Mouse (Mus musculus): ENCODE measurements around the gene Nalcn.
A peak's percentile ranks its signal among the peaks of the same experiment; 100 is the strongest.
"Not testable (repeated sequence)": the region's sequence is repeated elsewhere in the genome, so short reads cannot be mapped to it uniquely, and the experiment has no call there.

The Nalcn gene

DNA sequence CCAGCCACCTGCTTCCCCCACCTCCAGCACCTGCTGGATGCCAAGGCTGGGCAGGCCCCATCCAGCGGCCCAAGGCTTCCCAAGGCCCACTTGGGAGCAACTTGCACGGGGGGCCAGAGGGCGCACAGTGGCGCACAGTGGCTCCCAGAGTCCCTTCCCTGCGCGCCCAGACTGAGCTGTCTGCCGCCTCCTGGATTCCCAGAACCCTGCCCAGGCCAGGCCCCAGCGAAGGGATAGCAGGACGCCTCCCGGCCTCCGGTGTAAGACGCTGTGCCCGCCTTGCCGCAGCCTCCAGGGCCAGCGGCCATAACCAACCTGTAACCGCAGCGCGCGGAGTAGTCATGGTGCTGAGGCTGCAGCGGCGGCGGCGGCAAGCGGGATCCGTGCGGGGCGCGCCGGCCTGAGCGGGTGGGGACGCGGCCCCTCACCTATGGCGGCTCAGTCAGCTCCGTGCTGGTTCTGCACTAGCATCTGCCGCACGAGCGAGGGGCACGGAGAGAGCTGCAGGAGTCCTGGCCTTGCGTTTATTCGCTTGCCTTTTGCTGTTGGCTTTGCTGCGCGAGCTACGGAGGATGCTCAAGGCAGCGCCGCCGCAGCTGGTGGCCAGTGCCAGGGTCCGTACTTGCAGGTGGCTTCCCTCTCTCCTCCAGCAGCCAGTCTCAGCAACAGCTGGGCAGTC, at the start of gene Nalcn:
Gene Nalcn, minus strand, starts transcription at position 644 of the 679 bp plus-strand sequence.
- DNase-seq (ENCODE audit: low read depth) = no peak

- not testable (repeated sequence) for DNase-seq (ENCODE audit: low read depth)
These were observed 44.1 kb upstream of the Nalcn start for GRCm38 (mm10) chr14:123671076-123671475.

GRCm38 (mm10) chr14:123664451-123664850, 37.5 kb upstream of the Nalcn start:
- peak; percentile 27 for DNase-seq (ENCODE audit: low read depth)

- DNase-seq (ENCODE audit: low read depth) = peak; percentile 40
These were observed 36.3 kb upstream of the Nalcn start for GRCm38 (mm10) chr14:123663206-123663605.

DNA sequence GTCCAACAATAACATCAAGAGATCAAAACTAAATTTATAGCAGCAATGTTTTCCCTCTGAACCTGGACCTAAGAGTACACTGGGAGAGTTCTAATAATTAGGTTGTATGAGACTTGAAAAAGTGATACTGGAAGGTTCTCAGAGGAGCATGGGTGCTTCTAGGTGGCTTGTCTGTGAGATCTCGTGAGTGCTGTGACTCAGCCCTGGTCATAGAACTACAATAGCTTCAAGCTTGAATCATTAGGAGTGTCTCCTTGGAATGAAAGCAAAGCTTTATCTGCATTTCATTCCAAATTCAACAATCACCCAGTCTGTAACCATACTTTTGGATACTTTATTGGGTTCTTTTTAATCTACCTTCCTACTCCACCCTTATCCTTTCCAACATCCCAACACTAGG, 35.4 kb upstream of the Nalcn start:
- peak; percentile 45 for DNase-seq (ENCODE audit: low read depth)

DNA sequence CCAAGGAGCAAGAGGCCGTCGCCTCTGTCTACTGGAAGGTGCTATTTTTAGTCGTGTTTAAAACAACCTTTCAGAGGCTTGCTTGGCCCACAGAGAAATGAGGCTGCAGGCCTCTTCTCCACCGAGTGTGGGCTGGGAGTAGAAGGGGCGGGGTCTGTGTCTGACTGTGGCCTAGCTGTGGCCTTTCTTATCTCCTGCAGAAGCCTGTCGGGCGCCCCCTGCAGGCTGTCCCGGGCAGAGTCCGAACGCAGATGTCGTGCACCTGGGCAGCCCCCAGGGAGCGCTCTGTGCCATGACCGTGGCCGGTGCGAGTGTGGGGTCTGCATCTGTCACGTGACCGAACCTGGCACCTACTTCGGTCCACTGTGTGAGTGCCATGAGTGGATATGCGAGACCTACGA, 34.1 kb upstream of the Nalcn start:
- DNase-seq (ENCODE audit: low read depth) = peak; percentile 36

- no peak for DNase-seq (ENCODE audit: low read depth)
These were observed 33.0 kb upstream of the Nalcn start, which contains the start of gene Itgbl1 for GRCm38 (mm10) chr14:123659921-123660385. Itgbl1 (plus strand) TSS chr14:123659971.

GRCm38 (mm10) chr14:123627180-123627562, 227 bp upstream of the Nalcn start:
- no peak for DNase-seq (ENCODE audit: low read depth)

DNA sequence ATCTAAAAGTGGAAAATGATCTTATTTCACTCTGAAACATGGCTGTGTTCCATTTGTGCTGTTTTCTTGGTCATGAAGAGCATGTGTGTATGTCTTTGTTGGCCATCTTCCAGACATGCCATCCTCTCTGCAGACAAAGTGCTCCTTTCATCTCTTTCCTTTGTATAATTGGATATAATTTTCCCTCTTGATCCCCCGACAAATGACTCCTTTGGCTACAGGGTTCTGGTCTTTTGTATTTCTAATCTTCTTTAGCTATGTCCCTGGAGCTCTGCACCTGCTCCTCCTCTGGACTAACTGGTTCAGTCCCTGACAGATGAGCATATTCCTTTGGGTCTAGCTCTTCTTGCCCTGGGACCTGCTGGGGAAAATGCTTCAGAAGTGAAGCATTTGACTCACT, 4.0 kb downstream of the Nalcn start:
- no peak for DNase-seq (ENCODE audit: low read depth)

- no peak for DNase-seq (ENCODE audit: low read depth)
These were observed 31.7 kb downstream of the Nalcn start for GRCm38 (mm10) chr14:123595265-123595664.

GRCm38 (mm10) chr14:123587412-123587811, 39.5 kb downstream of the Nalcn start:
- no peak for DNase-seq (ENCODE audit: low read depth)

DNA sequence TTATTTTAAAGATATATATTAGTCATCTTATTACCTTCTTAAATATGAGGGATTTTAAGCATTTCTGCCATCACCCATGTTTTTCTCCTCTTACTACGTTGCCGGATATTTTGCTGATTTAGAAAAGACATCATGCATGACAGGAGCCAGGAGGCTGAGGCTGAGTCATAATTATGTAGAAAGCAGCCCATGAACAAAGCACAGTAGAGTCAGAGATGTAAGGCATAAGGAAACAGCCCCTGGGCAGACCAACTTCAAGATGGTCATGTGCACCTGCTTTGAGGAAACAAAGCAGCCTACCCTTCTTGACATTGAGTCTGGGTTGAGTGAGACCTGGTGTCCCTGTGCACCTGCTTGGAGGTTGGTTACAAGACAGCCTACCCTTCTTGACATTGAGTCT, 44.5 kb downstream of the Nalcn start:
- DNase-seq (ENCODE audit: low read depth) = no peak

DNA sequence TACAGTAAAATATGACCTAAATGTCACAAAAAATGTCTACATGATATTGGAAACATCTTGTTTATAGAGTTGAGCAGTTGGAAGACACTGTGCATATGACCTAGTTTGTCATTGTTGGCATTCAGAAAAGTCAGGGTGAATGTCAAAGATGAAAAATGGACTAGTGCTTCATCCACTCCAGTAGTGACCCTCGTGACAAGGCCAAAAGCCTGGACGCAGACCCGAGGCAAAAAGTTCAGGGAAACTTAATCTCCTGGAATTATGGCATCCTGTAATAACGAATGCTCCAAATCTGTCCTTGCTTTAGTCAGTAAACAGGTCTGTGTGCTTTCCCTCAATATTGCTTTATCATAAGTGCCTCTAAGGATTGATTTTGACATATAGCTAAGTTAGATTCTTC, 51.6 kb downstream of the Nalcn start:
- DNase-seq (ENCODE audit: low read depth) = no peak

DNA sequence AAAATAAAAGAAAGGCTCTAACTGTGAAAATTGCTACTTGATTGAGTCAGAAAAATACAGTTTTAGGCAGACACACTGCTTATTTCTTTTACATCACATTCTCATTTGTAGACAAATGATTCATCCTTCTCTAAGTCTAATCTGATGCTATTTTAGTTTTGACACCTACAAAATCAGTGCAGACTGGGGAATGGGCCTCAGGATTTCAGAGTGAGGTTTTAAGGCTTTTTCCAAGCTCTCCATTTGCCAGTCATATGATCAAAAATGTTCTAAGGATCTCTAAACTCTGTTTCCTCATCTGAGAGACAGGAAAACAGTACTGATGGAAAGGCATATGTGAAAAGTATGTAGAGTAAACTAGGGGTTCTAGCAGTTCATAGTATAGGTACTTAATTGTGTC, 52.0 kb downstream of the Nalcn start:
- DNase-seq (ENCODE audit: low read depth) = no peak

- DNase-seq (ENCODE audit: low read depth) = no peak
These were observed 60.3 kb downstream of the Nalcn start for GRCm38 (mm10) chr14:123566599-123566998.

DNA sequence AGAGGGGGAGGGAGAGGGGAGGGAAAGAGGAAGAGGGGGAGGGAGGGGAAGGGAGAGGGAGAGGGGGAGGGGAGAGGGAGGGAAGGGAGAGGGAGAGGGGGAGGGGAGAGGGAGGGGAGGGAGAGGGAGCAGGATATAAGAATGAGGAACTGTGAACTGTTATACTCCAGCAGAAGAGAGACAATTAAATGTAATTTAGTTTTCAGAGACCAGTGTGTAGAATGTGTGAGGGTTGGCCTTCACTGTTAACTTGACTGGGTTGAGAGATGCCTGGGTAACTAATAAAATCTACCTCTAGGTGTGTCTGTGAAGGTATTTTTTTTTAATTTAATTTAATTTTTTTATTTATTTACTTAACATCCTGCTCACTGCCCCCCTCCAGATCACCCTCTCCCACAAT, 71.4 kb downstream of the Nalcn start:
- DNase-seq (ENCODE audit: low read depth) = no peak

GRCm38 (mm10) chr14:123554936-123555335, 72.0 kb downstream of the Nalcn start:
- no peak for DNase-seq (ENCODE audit: low read depth)

GRCm38 (mm10) chr14:123542362-123542761, 84.6 kb downstream of the Nalcn start:
- no peak for DNase-seq (ENCODE audit: low read depth)

GRCm38 (mm10) chr14:123535636-123536035, 91.3 kb downstream of the Nalcn start:
- no peak for DNase-seq (ENCODE audit: low read depth)

- peak; percentile 71 for DNase-seq (ENCODE audit: low read depth)
These were observed 93.9 kb downstream of the Nalcn start for GRCm38 (mm10) chr14:123533000-123533399.

- peak; percentile 88 for DNase-seq (ENCODE audit: low read depth)
These were observed 95.7 kb downstream of the Nalcn start for GRCm38 (mm10) chr14:123531271-123531670.

- peak; percentile 57 for DNase-seq (ENCODE audit: low read depth)
These were observed 97.8 kb downstream of the Nalcn start for GRCm38 (mm10) chr14:123529143-123529542.

GRCm38 (mm10) chr14:123513376-123514141, 113.4 kb downstream of the Nalcn start:
- no peak for DNase-seq (ENCODE audit: low read depth)

Data from fibroblast of lung, adult 2 months (primary cell).